Mouse (Mus musculus): ENCODE measurements around the gene Wdr20. TPM values are rescaled to one million over a fixed set of nuclear protein-coding genes. Genes with fewer than 3 reads are reported as not detected.

Wdr20 gene
- total and polyA plus RNA-seq, 3 experiments = 17.9 to 26.2 (median 22.8) TPM

GRCm38 (mm10) chr12:110850010-110850928 is 112.5 kb downstream of the Wdr20 start, which contains the start of gene Zfp839 (continued):
- TF ChIP-seq ZC3H11A (IDR thresholded peaks at IDR 0.05; ENCODE audit: low read depth, low read length) (no peak), MAX (IDR thresholded peaks at IDR 0.05; ENCODE audit: low read length) (0 out of 2 replicates have a peak, but pooled peaks have one; percentile 12), UBTF (IDR thresholded peaks at IDR 0.05; ENCODE audit: low read depth, low read length) (peak; percentile 27), MXI1 (IDR thresholded peaks at IDR 0.05; ENCODE audit: low read depth, low read length) (peak; percentile 56), TCF12 (IDR thresholded peaks at IDR 0.05; ENCODE audit: low read depth, low read length) (peak; percentile 65), ELF1 (IDR thresholded peaks at IDR 0.05; ENCODE audit: low read depth, low read length) (peak; percentile 82)

GRCm38 (mm10) chr12:110850929-110851256 is 113.1 kb downstream of the Wdr20 start:
- Histone ChIP-seq H3K27ac (ENCODE audit: insufficient read depth, low read depth) (no peak overlapping the region), H3K79me2 (replicated peaks; ENCODE audit: control insufficient read depth, extremely low read depth, insufficient read depth, poor library complexity, severe bottlenecking) (peaks cover 6% of the 10 kb centered on the region; the same call in 1 of the 2 replicates), H3K27me3 (replicated peaks) (no peaks in the 10 kb centered on the region), H3K4me3 (replicated peaks in 1 of 3; ENCODE audit: low read depth in 2 of 3, low read length in 2 of 3, poor library complexity in 1 of 3) (peak overlapping the region; percentile 66 to 85 (median 83)), H3K4me2 (ENCODE audit: insufficient read depth, low read depth, poor library complexity, severe bottlenecking) (peak overlapping the region; percentile 89), H3K9me3 (replicated peaks; ENCODE audit: low read length) (no peaks in the 10 kb centered on the region), H3K36me3 (replicated peaks in 1 of 2; ENCODE audit: control insufficient read depth in 1 of 2, insufficient read depth in 1 of 2, low read length in 1 of 2) (peaks cover 0 to 9% of the 10 kb centered on the region in 2 experiments), H3K4me1 (ENCODE audit: control insufficient read depth in 1 of 2, insufficient read depth in 2 of 2) (peaks cover 16 to 31% of the 10 kb centered on the region in 2 experiments), H3K9ac (ENCODE audit: insufficient read depth, low read depth) (peak overlapping the region; percentile 84)
- in situ Hi-C loops (cut with MboI; ENCODE audit: low pct_ligation_motif_present, low pct_unique_long_range_greater_than_20kb, low sequenced_read_pairs) (no loop called here), dilution Hi-C loops (cut with MboI; ENCODE audit: extremely low pct_ligation_motif_present, extremely low pct_unique_long_range_greater_than_20kb, low sequenced_read_pairs) (no loop called here)
- TF ChIP-seq JUND (conservative IDR thresholded peaks at IDR 0.05; ENCODE audit: low read depth, low read length) = no peak
- TF ChIP-seq MAX (IDR thresholded peaks at IDR 0.05; ENCODE audit: low read length) = peak; percentile 5; the same call in 1 of the 2 replicates
- TF ChIP-seq GABPA (IDR thresholded peaks at IDR 0.05; ENCODE audit: insufficient replicate concordance, low read depth, low read length) = no peak
- TF ChIP-seq RCOR1 (conservative IDR thresholded peaks at IDR 0.05; ENCODE audit: low read depth, low read length) = no peak
- no peak for TF ChIP-seq RAD21 (IDR thresholded peaks at IDR 0.05; ENCODE audit: low read depth, low read length)
- TF ChIP-seq NRF1 (IDR thresholded peaks at IDR 0.05; ENCODE audit: low read depth, low read length) = no peak
- TF ChIP-seq JUN (IDR thresholded peaks at IDR 0.05; ENCODE audit: insufficient read depth, low read depth, low read length) = no peak
- no peak for TF ChIP-seq CHD1 (IDR thresholded peaks at IDR 0.05; ENCODE audit: low read depth, low read length)
- no peak for TF ChIP-seq ZNF384 (IDR thresholded peaks at IDR 0.05; ENCODE audit: low read depth, low read length)
- no peak for TF ChIP-seq PAX5 (IDR thresholded peaks at IDR 0.05; ENCODE audit: low read length)
- no peak for TF ChIP-seq ETS1 (conservative IDR thresholded peaks at IDR 0.05; ENCODE audit: low read depth, low read length)
- TF ChIP-seq BHLHE40 (IDR thresholded peaks at IDR 0.05; ENCODE audit: low read depth, low read length) = 0 out of 2 replicates have a peak, but pooled peaks have one; percentile 12
- TF ChIP-seq MYC (IDR thresholded peaks at IDR 0.05; ENCODE audit: low read depth, low read length) = no peak
- no peak for TF ChIP-seq POLR2AphosphoS2 (IDR thresholded peaks at IDR 0.05; ENCODE audit: low read depth, low read length)
- no peak for TF ChIP-seq ZC3H11A (IDR thresholded peaks at IDR 0.05; ENCODE audit: low read depth, low read length)
- TF ChIP-seq UBTF (IDR thresholded peaks at IDR 0.05; ENCODE audit: low read depth, low read length) = no peak; the same call in 1 of the 2 replicates
- TF ChIP-seq CHD2 (IDR thresholded peaks at IDR 0.05; ENCODE audit: low read length) = no peak
- DNase-seq (ENCODE audit: extremely low read depth) = no peak

Measured in CH12.LX (cell line).